Mouse (Mus musculus): ENCODE measurements at regions not wholly inside any gene's neighbourhood (a gene's known extent, or its start where the extent isn't known, plus 50 kb on each side); places are given as distances from the start of the nearest gene placed in this dataset.

DNA sequence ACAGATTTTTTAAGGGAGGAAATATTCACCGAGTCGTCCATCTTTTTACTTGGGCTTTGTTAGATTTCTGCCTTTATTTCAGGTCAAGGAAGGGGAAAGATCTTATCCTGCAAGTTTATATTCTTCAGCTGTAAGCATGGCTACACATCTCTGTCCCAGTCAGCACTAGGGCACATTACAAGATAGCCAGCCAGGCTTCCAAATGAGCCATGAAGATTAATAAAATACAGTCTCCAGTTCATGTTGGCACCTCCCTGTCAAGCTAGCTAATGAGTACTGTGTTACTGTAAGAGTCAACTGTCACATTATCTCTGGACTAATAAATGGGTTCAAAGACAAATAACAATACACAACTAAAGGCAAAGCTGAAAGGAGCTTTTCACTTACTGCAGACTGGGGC lies 166.6 kb downstream of the Rpl36a-ps1 start:
- 70% methylated on average over 2 of the region's 2 CpGs for WGBS (ENCODE audit: insufficient replicate concordance)
- Histone ChIP-seq H3K4me2 (ENCODE audit: low read depth, low read length) (no peak overlapping the region), H3K4me1 (ENCODE audit: control insufficient read depth, low read depth, low read length) (no peaks in the 10 kb centered on the region), H3K9me3 (replicated peaks; ENCODE audit: control insufficient read depth, low read length) (no peaks in the 10 kb centered on the region), H3K9ac (ENCODE audit: low read depth, low read length) (no peak overlapping the region), H3K4me3 (ENCODE audit: low read depth, low read length) (no peak overlapping the region), H3K27me3 (ENCODE audit: control insufficient read depth, insufficient read depth, low read depth, low read length) (no peaks in the 10 kb centered on the region), H3K36me3 (ENCODE audit: control insufficient read depth, insufficient read depth) (no peaks in the 10 kb centered on the region), H3K27ac (ENCODE audit: low read length) (no peak overlapping the region)
- ATAC-seq (ENCODE audit: low read depth): no peak

DNA sequence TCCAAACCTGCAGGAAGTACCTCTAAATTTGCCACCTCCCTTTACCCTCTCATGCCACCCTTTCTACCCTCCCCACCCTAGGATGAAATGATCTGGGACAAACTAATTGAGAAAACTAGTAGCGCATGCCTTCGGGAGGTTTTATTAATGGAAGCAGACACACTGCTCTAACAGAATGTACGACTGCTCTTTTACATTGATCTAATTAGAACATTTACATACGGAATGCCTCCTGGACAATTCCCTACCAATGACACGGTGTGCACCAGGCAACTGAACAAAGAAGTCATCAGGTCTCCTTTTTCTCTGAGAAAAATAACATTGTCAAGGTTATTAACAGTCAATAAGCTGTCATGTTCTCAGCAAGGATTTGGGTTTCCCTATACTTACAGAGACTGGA lies 180.5 kb downstream of the Rpl36a-ps1 start:
- Histone ChIP-seq H3K36me3 (ENCODE audit: control insufficient read depth, insufficient read depth) (no peaks in the 10 kb centered on the region), H3K4me1 (ENCODE audit: control insufficient read depth, low read depth, low read length) (no peaks in the 10 kb centered on the region), H3K4me3 (ENCODE audit: low read depth, low read length) (no peak overlapping the region), H3K9ac (ENCODE audit: low read depth, low read length) (no peak overlapping the region), H3K27ac (ENCODE audit: low read length) (no peak overlapping the region), H3K9me3 (replicated peaks; ENCODE audit: control insufficient read depth, low read length) (no peaks in the 10 kb centered on the region), H3K4me2 (ENCODE audit: low read depth, low read length) (no peak overlapping the region), H3K27me3 (ENCODE audit: control insufficient read depth, insufficient read depth, low read depth, low read length) (no peaks in the 10 kb centered on the region)
- ATAC-seq (ENCODE audit: low read depth): no peak
- WGBS (ENCODE audit: insufficient replicate concordance): 71% methylated on average over 5 of the region's 5 CpGs

DNA sequence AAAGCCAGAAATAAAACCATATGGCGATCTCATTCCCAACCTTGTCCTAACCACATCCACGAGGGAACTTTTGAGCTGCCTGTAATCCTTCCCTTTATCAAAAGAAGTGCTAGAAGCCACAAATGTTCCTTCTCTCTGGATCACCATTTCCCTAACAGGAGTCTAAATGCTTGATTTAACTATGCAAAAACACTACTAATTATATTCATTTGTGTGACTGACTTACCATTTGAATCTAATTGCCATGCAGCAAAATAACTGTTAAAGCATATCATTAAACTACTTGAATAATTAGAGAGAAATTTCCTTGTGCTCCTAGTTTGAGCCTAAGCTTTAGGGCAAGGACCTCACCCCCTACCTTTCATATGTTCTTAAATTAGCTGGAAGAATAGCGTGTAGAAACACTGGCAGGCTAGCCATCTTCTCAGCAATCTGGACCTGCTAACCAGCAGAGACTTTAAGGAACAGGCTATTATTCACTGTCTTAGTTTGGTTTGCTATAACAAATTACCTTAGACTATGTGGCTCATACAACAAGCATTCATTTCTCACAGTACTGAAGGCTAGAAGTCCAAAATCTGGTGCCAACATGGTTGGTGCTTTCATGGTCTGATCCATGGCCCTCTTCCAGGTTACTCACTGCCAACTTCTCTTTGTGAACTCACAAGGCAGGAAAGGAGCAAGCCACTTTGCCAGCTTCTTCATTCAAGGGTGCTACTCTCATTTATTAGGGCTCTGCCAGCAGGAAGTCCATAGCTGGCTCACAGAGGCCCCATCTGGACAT lies 183.7 kb downstream of the Rpl36a-ps1 start:
- Histone ChIP-seq H3K27me3 (ENCODE audit: control insufficient read depth, insufficient read depth, low read depth, low read length) (no peaks in the 10 kb centered on the region), H3K9me3 (replicated peaks; ENCODE audit: control insufficient read depth, low read length) (no peaks in the 10 kb centered on the region), H3K4me2 (ENCODE audit: low read depth, low read length) (no peak overlapping the region), H3K9ac (ENCODE audit: low read depth, low read length) (no peak overlapping the region), H3K4me3 (ENCODE audit: low read depth, low read length) (no peak overlapping the region), H3K4me1 (ENCODE audit: control insufficient read depth, low read depth, low read length) (no peaks in the 10 kb centered on the region), H3K27ac (ENCODE audit: low read length) (no peak overlapping the region), H3K36me3 (ENCODE audit: control insufficient read depth, insufficient read depth) (no peaks in the 10 kb centered on the region)
- ATAC-seq (ENCODE audit: low read depth): no peak
- 60% methylated on average over 3 of the region's 3 CpGs for WGBS (ENCODE audit: insufficient replicate concordance)

DNA sequence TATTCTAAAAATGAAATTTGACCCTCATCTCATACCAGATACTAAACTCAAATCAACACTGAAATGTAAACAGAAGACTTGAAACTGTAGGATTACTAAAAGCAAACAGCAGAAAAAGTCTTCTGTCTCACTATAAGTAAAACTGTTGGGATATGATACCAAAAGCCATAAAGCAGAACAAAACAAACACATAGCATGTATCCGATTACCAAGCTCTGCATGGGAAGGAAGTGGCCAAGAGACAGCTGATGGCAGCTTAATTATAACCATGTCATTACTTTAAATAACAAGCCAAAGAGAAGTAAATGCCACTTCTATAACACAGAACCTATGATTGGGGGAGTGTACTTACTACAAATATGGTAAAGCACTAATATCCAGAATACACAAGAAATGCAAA lies 186.0 kb downstream of the Rpl36a-ps1 start:
- H3K36me3 ChIP-seq (ENCODE audit: control insufficient read depth, insufficient read depth): no peaks in the 10 kb centered on the region
- H3K27ac ChIP-seq (ENCODE audit: low read length): no peak overlapping the region
- H3K4me1 ChIP-seq (ENCODE audit: control insufficient read depth, low read depth, low read length): no peaks in the 10 kb centered on the region
- no peaks in the 10 kb centered on the region for H3K27me3 ChIP-seq (ENCODE audit: control insufficient read depth, insufficient read depth, low read depth, low read length)
- WGBS (ENCODE audit: insufficient replicate concordance): 15% methylated on average over 1 of the region's 1 CpGs
- H3K9me3 ChIP-seq (replicated peaks; ENCODE audit: control insufficient read depth, low read length): no peaks in the 10 kb centered on the region
- no peak overlapping the region for H3K4me2 ChIP-seq (ENCODE audit: low read depth, low read length)
- H3K9ac ChIP-seq (ENCODE audit: low read depth, low read length): no peak overlapping the region
- ATAC-seq (ENCODE audit: low read depth): no peak
- no peak overlapping the region for H3K4me3 ChIP-seq (ENCODE audit: low read depth, low read length)

DNA sequence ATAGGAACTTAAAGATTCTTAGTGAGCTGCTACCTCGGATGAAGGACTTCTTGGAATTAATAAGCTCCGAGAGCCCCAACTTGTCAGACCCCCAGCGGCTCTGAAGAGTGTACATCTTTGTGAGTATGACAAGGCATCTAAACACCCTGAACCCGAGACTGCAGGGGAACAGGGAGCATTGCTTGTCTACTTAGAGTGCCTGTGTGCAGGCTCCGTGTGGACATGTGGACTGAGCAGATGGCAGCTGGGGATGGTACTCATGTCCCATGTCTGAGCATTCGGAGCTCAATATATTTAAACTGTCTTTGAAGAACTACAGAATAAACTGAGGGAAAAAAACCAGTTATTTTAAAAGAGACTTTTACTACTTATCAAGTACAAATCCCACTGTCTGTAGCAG lies 189.1 kb downstream of the Rpl36a-ps1 start:
- Histone ChIP-seq H3K4me1 (ENCODE audit: control insufficient read depth, low read depth, low read length) (no peaks in the 10 kb centered on the region), H3K4me2 (ENCODE audit: low read depth, low read length) (no peak overlapping the region), H3K27me3 (ENCODE audit: control insufficient read depth, insufficient read depth, low read depth, low read length) (no peaks in the 10 kb centered on the region), H3K27ac (ENCODE audit: low read length) (no peak overlapping the region), H3K9me3 (replicated peaks; ENCODE audit: control insufficient read depth, low read length) (no peaks in the 10 kb centered on the region), H3K9ac (ENCODE audit: low read depth, low read length) (no peak overlapping the region), H3K4me3 (ENCODE audit: low read depth, low read length) (no peak overlapping the region), H3K36me3 (ENCODE audit: control insufficient read depth, insufficient read depth) (no peaks in the 10 kb centered on the region)
- WGBS (ENCODE audit: insufficient replicate concordance): 60% methylated on average over 6 of the region's 6 CpGs
- ATAC-seq (ENCODE audit: low read depth): no peak

DNA sequence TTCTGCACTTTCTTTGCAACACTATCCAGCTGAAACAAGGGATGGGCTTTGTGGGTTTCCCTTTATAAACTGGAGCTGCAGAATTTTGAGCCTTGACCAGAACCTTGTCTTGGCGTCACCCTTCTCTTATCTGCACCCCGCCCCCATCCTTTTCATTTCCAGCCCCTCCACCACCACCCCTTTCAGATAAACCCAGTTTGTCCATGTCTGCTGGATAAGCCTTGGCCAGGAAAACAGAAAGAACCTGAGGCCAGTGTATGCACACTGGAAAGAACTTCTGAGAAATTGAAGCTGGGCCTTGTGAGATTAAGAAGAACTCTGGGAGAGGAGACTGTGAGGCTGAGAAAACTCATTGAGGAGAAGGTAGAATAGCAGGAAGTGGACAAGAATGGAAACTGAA lies 192.8 kb downstream of the Rpl36a-ps1 start:
- 36% methylated on average over 2 of the region's 2 CpGs for WGBS (ENCODE audit: insufficient replicate concordance)
- Histone ChIP-seq H3K4me3 (ENCODE audit: low read depth, low read length) (no peak overlapping the region), H3K27ac (ENCODE audit: low read length) (no peak overlapping the region), H3K9me3 (replicated peaks; ENCODE audit: control insufficient read depth, low read length) (no peaks in the 10 kb centered on the region), H3K27me3 (ENCODE audit: control insufficient read depth, insufficient read depth, low read depth, low read length) (no peaks in the 10 kb centered on the region), H3K4me2 (ENCODE audit: low read depth, low read length) (no peak overlapping the region), H3K4me1 (ENCODE audit: control insufficient read depth, low read depth, low read length) (no peaks in the 10 kb centered on the region), H3K9ac (ENCODE audit: low read depth, low read length) (no peak overlapping the region), H3K36me3 (ENCODE audit: control insufficient read depth, insufficient read depth) (no peaks in the 10 kb centered on the region)
- no peak for ATAC-seq (ENCODE audit: low read depth)

DNA sequence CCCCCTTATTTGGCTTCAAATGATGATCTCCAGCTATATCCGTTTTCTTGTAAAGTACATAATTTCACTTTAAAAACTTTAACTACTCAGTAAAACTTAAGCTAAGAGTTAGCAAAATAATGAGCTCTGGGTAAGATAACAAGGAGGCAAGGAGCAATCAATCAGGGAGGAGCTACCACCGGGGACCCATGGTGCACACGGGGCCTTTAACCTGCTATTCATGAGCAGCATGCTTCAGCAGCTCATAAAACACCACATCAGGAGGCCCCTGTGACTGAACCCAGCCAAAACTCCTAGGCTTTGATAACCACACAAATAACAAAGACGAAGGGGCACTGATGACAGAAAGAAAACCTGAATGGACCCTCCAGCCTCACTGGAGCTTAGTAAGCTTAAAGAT lies 202.1 kb downstream of the Rpl36a-ps1 start:
- H3K4me1 ChIP-seq (ENCODE audit: control insufficient read depth, low read depth, low read length): no peaks in the 10 kb centered on the region
- no peak overlapping the region for H3K9ac ChIP-seq (ENCODE audit: low read depth, low read length)
- no peaks in the 10 kb centered on the region for H3K9me3 ChIP-seq (replicated peaks; ENCODE audit: control insufficient read depth, low read length)
- no peaks in the 10 kb centered on the region for H3K36me3 ChIP-seq (ENCODE audit: control insufficient read depth, insufficient read depth)
- no peaks in the 10 kb centered on the region for H3K27me3 ChIP-seq (ENCODE audit: control insufficient read depth, insufficient read depth, low read depth, low read length)
- WGBS (ENCODE audit: insufficient replicate concordance): 60% methylated on average over 4 of the region's 4 CpGs
- H3K27ac ChIP-seq (ENCODE audit: low read length): no peak overlapping the region
- ATAC-seq (ENCODE audit: low read depth): no peak
- no peak overlapping the region for H3K4me3 ChIP-seq (ENCODE audit: low read depth, low read length)
- H3K4me2 ChIP-seq (ENCODE audit: low read depth, low read length): no peak overlapping the region

DNA sequence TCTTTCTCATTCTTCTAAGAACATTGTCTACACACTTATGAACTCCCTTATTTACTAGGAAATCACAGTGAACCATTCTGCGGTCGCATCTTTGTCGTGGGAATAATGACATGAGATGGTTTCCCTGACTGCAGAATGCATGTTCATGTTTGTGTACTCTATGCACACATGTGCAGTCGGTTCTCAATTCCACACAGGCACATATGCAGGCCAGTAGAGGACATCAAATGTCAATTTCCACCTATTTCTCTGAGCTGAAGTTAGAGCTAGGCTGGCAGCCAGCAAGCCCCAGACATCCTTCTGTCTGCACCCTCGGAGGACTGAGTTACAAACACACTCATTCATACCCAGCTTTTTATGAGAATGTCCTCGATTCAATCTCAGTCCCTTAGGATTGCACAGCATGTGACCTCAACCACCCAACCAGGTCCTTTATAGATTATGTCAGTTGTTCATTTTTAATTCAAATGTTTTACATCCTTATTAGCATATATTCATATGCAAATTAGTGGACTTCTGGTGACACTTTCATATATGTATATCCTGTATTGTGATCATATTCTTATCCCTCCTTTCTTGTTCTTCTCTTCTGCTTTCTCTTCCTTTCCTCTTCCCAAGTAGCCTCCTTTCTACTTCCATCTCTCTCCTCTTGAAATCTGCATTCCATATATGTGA lies 202.7 kb downstream of the Rpl36a-ps1 start:
- H3K27me3 ChIP-seq (ENCODE audit: control insufficient read depth, insufficient read depth, low read depth, low read length): no peaks in the 10 kb centered on the region
- H3K27ac ChIP-seq (ENCODE audit: low read length): no peak overlapping the region
- H3K4me3 ChIP-seq (ENCODE audit: low read depth, low read length): no peak overlapping the region
- H3K9me3 ChIP-seq (replicated peaks; ENCODE audit: control insufficient read depth, low read length): no peaks in the 10 kb centered on the region
- H3K9ac ChIP-seq (ENCODE audit: low read depth, low read length): no peak overlapping the region
- no peaks in the 10 kb centered on the region for H3K4me1 ChIP-seq (ENCODE audit: control insufficient read depth, low read depth, low read length)
- WGBS (ENCODE audit: insufficient replicate concordance): 64% methylated on average over 6 of the region's 6 CpGs
- H3K36me3 ChIP-seq (ENCODE audit: control insufficient read depth, insufficient read depth): no peaks in the 10 kb centered on the region
- no peak overlapping the region for H3K4me2 ChIP-seq (ENCODE audit: low read depth, low read length)
- no peak for ATAC-seq (ENCODE audit: low read depth)

DNA sequence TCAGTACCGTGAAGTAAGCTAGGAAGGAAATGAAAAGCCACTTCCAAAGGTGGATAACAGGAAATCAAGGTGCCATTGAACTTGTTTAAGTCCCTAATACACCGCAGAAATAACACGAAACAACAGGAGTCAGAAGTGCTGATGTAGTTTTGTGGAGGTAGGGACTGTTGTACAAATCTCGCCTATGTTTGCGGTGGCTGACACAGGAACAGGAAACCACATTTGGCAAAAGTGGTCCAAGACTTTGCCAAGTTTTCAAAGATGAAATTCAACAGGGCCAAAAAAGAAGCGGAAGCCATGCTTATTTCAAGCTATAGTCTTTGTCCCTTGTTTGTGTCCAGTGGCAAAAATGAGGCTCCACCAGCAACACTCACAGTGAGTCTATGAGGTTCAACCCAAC lies 204.3 kb downstream of the Rpl36a-ps1 start:
- Histone ChIP-seq H3K4me3 (ENCODE audit: low read depth, low read length) (no peak overlapping the region), H3K9me3 (replicated peaks; ENCODE audit: control insufficient read depth, low read length) (no peaks in the 10 kb centered on the region), H3K4me2 (ENCODE audit: low read depth, low read length) (no peak overlapping the region), H3K9ac (ENCODE audit: low read depth, low read length) (no peak overlapping the region), H3K4me1 (ENCODE audit: control insufficient read depth, low read depth, low read length) (no peaks in the 10 kb centered on the region), H3K27ac (ENCODE audit: low read length) (no peak overlapping the region), H3K36me3 (ENCODE audit: control insufficient read depth, insufficient read depth) (no peaks in the 10 kb centered on the region), H3K27me3 (ENCODE audit: control insufficient read depth, insufficient read depth, low read depth, low read length) (no peaks in the 10 kb centered on the region)
- 42% methylated on average over 6 of the region's 6 CpGs for WGBS (ENCODE audit: insufficient replicate concordance)
- no peak for ATAC-seq (ENCODE audit: low read depth)
